Comparison of ENCODE assay signal across 8 mouse cellular contexts in genomic region chr11:80088917-80089816, GRCm38 (mm10). TPM values are rescaled to one million over a fixed set of nuclear protein-coding genes. Genes with fewer than 3 reads are reported as not detected.
A peak's percentile ranks its signal among the peaks of the same experiment; 100 is the strongest.
DNase-seq lines count a peak whose midpoint lies in the region; ATAC-seq and TF ChIP-seq lines count a peak whose summit lies in the region.

Gene Atad5 (plus strand): TSS chr11:80089400.

- peak within 1 kb of the TSS; percentile 99 for H3K4me3 ChIP-seq in bone marrow macrophage, adult 2 months (ENCODE audit: insufficient read depth, low read length)
- peak within 1 kb of the TSS; percentile 72 for H3K4me3 ChIP-seq in embryonic fibroblast, embryonic 13.5 days (ENCODE audit: insufficient read depth, low read length)
- peak within 1 kb of the TSS; percentile 100 for H3K4me3 ChIP-seq in heart, embryonic 10.5 days
- peak within 1 kb of the TSS; percentile 79 for H3K4me3 ChIP-seq in kidney, embryonic 15.5 days (replicated peaks)

- H3K4me1 ChIP-seq in bone marrow macrophage, adult 2 months (ENCODE audit: control insufficient read depth, insufficient read depth, low read length): peaks cover 14% of the 10 kb centered on the region
- peaks cover 8% of the 10 kb centered on the region; the same call in 1 of the 2 replicates for H3K4me1 ChIP-seq in embryonic fibroblast, embryonic 13.5 days (ENCODE audit: control insufficient read depth, insufficient read depth, low read length)
- H3K4me1 ChIP-seq in heart, embryonic 10.5 days: peaks cover 11% of the 10 kb centered on the region; the same call in 1 of the 2 replicates
- peaks cover 5% of the 10 kb centered on the region; the same call in 1 of the 2 replicates for H3K4me1 ChIP-seq in kidney, embryonic 15.5 days

- TF ChIP-seq CTCF in bone marrow macrophage, adult 2 months (IDR thresholded peaks at IDR 0.05; ENCODE audit: low read depth, low read length): no peak
- no peak for TF ChIP-seq CTCF in embryonic fibroblast, embryonic 13.5 days (IDR thresholded peaks at IDR 0.05; ENCODE audit: borderline replicate concordance, insufficient read depth, low read length)

- DNase-seq in A20 (ENCODE audit: low read depth, low spot score) (peak; percentile 93), liver (peak; percentile 93)
- DNase-seq in heart, embryonic 10.5 days (ENCODE audit: low spot score): peak; percentile 90
- peak; percentile 93 to 98 for DNase-seq in spleen, postnatal 4 days (ENCODE audit: low spot score in 2 of 2)

- H3K9ac ChIP-seq in kidney, embryonic 15.5 days: peak within 1 kb of the TSS; percentile 88

- peak within 1 kb of the TSS; percentile 71 for H3K4me2 ChIP-seq in kidney, embryonic 15.5 days

- no peaks in the 10 kb centered on the region for H3K27me3 ChIP-seq in heart, embryonic 10.5 days (ENCODE audit: insufficient read depth, poor library complexity, severe bottlenecking)
- H3K27me3 ChIP-seq in kidney, embryonic 15.5 days: no peaks in the 10 kb centered on the region

- 4% methylated on average over 57 of the region's 57 CpGs for WGBS in heart, embryonic 10.5 days
- WGBS in kidney, embryonic 15.5 days: 6% methylated on average over 57 of the region's 57 CpGs

- TF ChIP-seq POLR2A in bone marrow macrophage, adult 2 months (IDR thresholded peaks at IDR 0.05; ENCODE audit: borderline replicate concordance, low read depth, low read length): no peak
- TF ChIP-seq POLR2A in embryonic fibroblast, embryonic 13.5 days (IDR thresholded peaks at IDR 0.05; ENCODE audit: low read depth, low read length): 0 out of 2 replicates have a peak, but pooled peaks have one; percentile 31

- ATAC-seq in kidney, embryonic 15.5 days (replicated peaks; ENCODE audit: low FRiP score): peak; percentile 80; the same call in 1 of the 2 replicates
- ATAC-seq in monocyte, adult 5-6 weeks (replicated peaks; ENCODE audit: insufficient number of reproducible peaks, low FRiP score, low TSS enrichment, poor library complexity, severe bottlenecking): peak; percentile 77

- H3K27ac ChIP-seq in bone marrow macrophage, adult 2 months (ENCODE audit: insufficient read depth, low read depth, low read length): peak within 1 kb of the TSS; percentile 6; the same call in 1 of the 2 replicates
- H3K27ac ChIP-seq in embryonic fibroblast, embryonic 13.5 days (ENCODE audit: insufficient read depth, low read length): no peak within 1 kb of the TSS
- peak within 1 kb of the TSS; percentile 95 for H3K27ac ChIP-seq in heart, embryonic 10.5 days
- peak within 1 kb of the TSS; percentile 73 for H3K27ac ChIP-seq in kidney, embryonic 15.5 days

- H3K36me3 ChIP-seq in heart, embryonic 10.5 days: peaks cover 3% of the 10 kb centered on the region; the same call in 1 of the 2 replicates
- peaks cover 2% of the 10 kb centered on the region; the same call in 1 of the 2 replicates for H3K36me3 ChIP-seq in kidney, embryonic 15.5 days

- H3K9me3 ChIP-seq in heart, embryonic 10.5 days: no peaks in the 10 kb centered on the region
- H3K9me3 ChIP-seq in kidney, embryonic 15.5 days (replicated peaks): no peaks in the 10 kb centered on the region

RNA-seq across cellular contexts. Expression of gene Atad5, which starts in this region (rescaled TPM):
- polyA plus RNA-seq in bone marrow macrophage, adult 2 months (2012; ENCODE audit: insufficient read depth, insufficient read length, missing spikeins): 6.6 and 6.7 TPM in 2 replicates
- polyA plus RNA-seq in embryonic fibroblast, embryonic 13.5 days (2011; ENCODE audit: insufficient read length, low read depth, missing spikeins): 7.4 and 11.4 TPM in 2 replicates
- polyA plus RNA-seq in heart, embryonic 10.5 days (2016; fragmentation: Nextera tagmentation; extraction: Ambion mirVana): 8.4 and 11.0 TPM in 2 replicates
- 10.9 and 11.9 TPM in 2 replicates for polyA plus RNA-seq in kidney, embryonic 15.5 days (2015; fragmentation: Nextera tagmentation; extraction: Ambion mirVana)
- total RNA-seq in monocyte, adult 5-6 weeks (2017): 3.5 to 5.8 TPM (median 4.6 TPM) in 3 replicates
